Mouse (Mus musculus) liver, postnatal 0 days (tissue): ENCODE measurements around the gene Lamb1.

Experiments used
- CTCF ChIP-seq: sonication (generic); IDR thresholded peaks from 2 replicates; pipeline ENCODE4 v1.5.1; 2016; ENCODE audit warnings: antibody characterized with exemption, low read depth
- EP300 ChIP-seq: IDR thresholded peaks from 2 replicates; pipeline ENCODE4 v1.6.1; 2016; ENCODE audit warnings: antibody characterized with exemption, low read depth, mild to moderate bottlenecking

- no peak for TF ChIP-seq CTCF
- no peak for TF ChIP-seq EP300
These were observed 29.5 kb downstream of the Lamb1 start for GRCm38 (mm10) chr12:31294526-31294925.
